Comparison of ENCODE assay signal across 10 mouse cellular contexts in the genomic region with DNA sequence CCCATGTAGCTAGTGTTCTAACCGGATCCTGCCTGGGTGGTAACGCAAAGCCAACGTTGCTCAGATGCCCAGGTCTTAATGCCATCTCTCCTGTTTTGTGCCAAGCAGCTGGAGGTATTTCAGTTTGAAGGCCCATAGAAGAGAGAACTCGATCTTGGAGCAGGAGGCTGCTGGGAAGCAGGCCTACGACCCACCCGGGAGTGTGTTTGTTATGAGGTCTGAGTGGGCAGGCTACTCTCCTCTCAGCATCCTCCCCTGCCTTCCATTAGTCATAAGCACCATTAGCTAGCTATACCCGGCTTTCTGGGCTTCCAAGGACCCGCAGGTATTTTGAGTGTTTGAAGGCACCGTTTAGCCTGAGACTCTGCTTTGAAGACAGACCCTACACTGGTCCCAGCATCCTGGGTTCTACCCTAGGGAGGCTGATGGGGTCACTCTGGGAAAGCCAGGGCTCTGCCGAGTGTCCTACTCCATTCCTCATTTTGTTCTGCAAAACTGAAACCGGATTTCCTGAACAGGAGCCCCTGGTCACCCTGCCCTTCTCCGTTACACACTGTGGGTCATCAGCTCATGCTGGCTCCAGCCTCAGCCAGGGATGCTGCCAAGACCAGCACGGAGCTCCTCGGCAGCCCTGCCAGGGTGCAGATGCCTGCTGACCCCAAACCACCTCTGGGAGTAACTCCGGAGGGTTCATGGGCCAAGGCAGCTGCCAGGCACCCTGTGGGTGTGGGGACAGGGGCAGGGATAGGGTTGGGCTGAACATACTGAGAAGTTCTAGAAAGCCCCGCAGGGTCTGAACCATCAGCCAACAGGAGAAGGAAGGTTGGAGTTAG. TPM values are rescaled to one million over a fixed set of nuclear protein-coding genes. Genes with fewer than 3 reads are reported as not detected.
DNase-seq lines count a peak whose midpoint lies in the region; ATAC-seq and TF ChIP-seq lines count a peak whose summit lies in the region.
"Had no signal": no experiment of that assay in that cellular context is flagged by ENCODE, and none has a peak within 500 bp of the region (broad histone marks: within the 10 kb centered on the region; RNA-seq: fewer than 3 reads in every experiment).

No protein-coding gene starts in this region.

- 57% methylated on average over 16 of the region's 16 CpGs for WGBS in lung, embryonic 16.5 days
- 55% methylated on average over 16 of the region's 16 CpGs for WGBS in forebrain, postnatal 0 days
- 68% methylated on average over 16 of the region's 16 CpGs for WGBS in hindbrain, embryonic 12.5 days
- WGBS in neural tube, embryonic 14.5 days = 55% methylated on average over 16 of the region's 16 CpGs

- no peak for TF ChIP-seq CTCF in forebrain, postnatal 0 days (IDR thresholded peaks at IDR 0.05; ENCODE audit: low read depth)

- ATAC-seq in lung, embryonic 16.5 days (ENCODE audit: low read depth) = no peak
- no peak for ATAC-seq in forebrain, postnatal 0 days
- ATAC-seq in hindbrain, embryonic 12.5 days (ENCODE audit: low FRiP score) = no peak
- no peak; the same call in 1 of the 2 replicates for ATAC-seq in neural tube, embryonic 14.5 days (ENCODE audit: low read depth)
- ATAC-seq: Patski had no signal

- DNase-seq in lung, adult 18-20 months = no peak
- DNase-seq in forebrain, postnatal 0 days = no peak
- no peak for DNase-seq in frontal cortex, postnatal 25 days (ENCODE audit: low spot score in 2 of 2)
- no peak for DNase-seq in ovary, postnatal 10 days (ENCODE audit: low spot score)
- no peak for DNase-seq in adrenal gland, adult (ENCODE audit: inconsistent age in 2 of 2, low spot score in 1 of 2)

- H3K4me2 ChIP-seq in lung, embryonic 16.5 days (ENCODE audit: low read depth, low read length) = peak overlapping the region; percentile 99; the same call in 1 of the 2 replicates
- peak overlapping the region; percentile 81 for H3K4me2 ChIP-seq in forebrain, postnatal 0 days (ENCODE audit: low read depth)
- H3K4me2 ChIP-seq in hindbrain, embryonic 12.5 days (replicated peaks) = peak overlapping the region; percentile 63
- H3K4me2 ChIP-seq in neural tube, embryonic 14.5 days (ENCODE audit: low read depth, low read length) = peak overlapping the region; percentile 74

- H3K27me3 ChIP-seq in lung, embryonic 16.5 days (ENCODE audit: control insufficient read depth, insufficient read depth, low read depth, low read length) = peaks cover 10% of the 10 kb centered on the region
- H3K27me3 ChIP-seq in forebrain, postnatal 0 days (ENCODE audit: insufficient read depth, low read length) = no peaks in the 10 kb centered on the region
- peaks cover 8% of the 10 kb centered on the region; the same call in 1 of the 2 replicates for H3K27me3 ChIP-seq in hindbrain, embryonic 12.5 days
- no peaks in the 10 kb centered on the region for H3K27me3 ChIP-seq in neural tube, embryonic 14.5 days (ENCODE audit: control insufficient read depth, insufficient read depth, low read length)

- H3K9ac ChIP-seq in lung, embryonic 16.5 days (ENCODE audit: low read length) = no peak overlapping the region
- peak overlapping the region; percentile 82 for H3K9ac ChIP-seq in forebrain, postnatal 0 days
- H3K9ac ChIP-seq in hindbrain, embryonic 12.5 days = peak overlapping the region; percentile 89
- H3K9ac ChIP-seq in neural tube, embryonic 14.5 days (replicated peaks; ENCODE audit: low read depth, low read length) = peak overlapping the region; percentile 88
- H3K9ac ChIP-seq: liver, embryonic 14.5 days had no signal

- H3K36me3 ChIP-seq in lung, embryonic 16.5 days (ENCODE audit: control insufficient read depth, insufficient read depth, low read length) = no peaks in the 10 kb centered on the region
- 0 out of 2 replicates have a peak, but pooled peaks cover 4% of the 10 kb centered on the region for H3K36me3 ChIP-seq in forebrain, postnatal 0 days (ENCODE audit: insufficient read depth)
- H3K36me3 ChIP-seq in hindbrain, embryonic 12.5 days = peaks cover 6% of the 10 kb centered on the region; the same call in 1 of the 2 replicates
- no peaks in the 10 kb centered on the region for H3K36me3 ChIP-seq in neural tube, embryonic 14.5 days (ENCODE audit: control insufficient read depth, insufficient read depth, low read length)

- H3K4me3 ChIP-seq in lung, embryonic 16.5 days (ENCODE audit: low read length) = peak overlapping the region; percentile 63
- H3K4me3 ChIP-seq in forebrain, postnatal 0 days (ENCODE audit: low read depth, low read length) = peak overlapping the region; percentile 45
- H3K4me3 ChIP-seq in hindbrain, embryonic 12.5 days = peak overlapping the region; percentile 50
- peak overlapping the region; percentile 34 for H3K4me3 ChIP-seq in neural tube, embryonic 14.5 days (ENCODE audit: low read depth, low read length)

- no peaks in the 10 kb centered on the region for H3K9me3 ChIP-seq in lung, embryonic 16.5 days (ENCODE audit: control insufficient read depth, low read length)
- H3K9me3 ChIP-seq in forebrain, postnatal 0 days (ENCODE audit: low read length) = no peaks in the 10 kb centered on the region
- H3K9me3 ChIP-seq in hindbrain, embryonic 12.5 days (replicated peaks) = no peaks in the 10 kb centered on the region
- H3K9me3 ChIP-seq in neural tube, embryonic 14.5 days (ENCODE audit: control insufficient read depth, low read length) = no peaks in the 10 kb centered on the region

- H3K27ac ChIP-seq in lung, embryonic 16.5 days (ENCODE audit: low read length) = no peak overlapping the region
- H3K27ac ChIP-seq in forebrain, postnatal 0 days (ENCODE audit: low read depth, low read length) = peak overlapping the region; percentile 100
- peak overlapping the region; percentile 99 for H3K27ac ChIP-seq in hindbrain, embryonic 12.5 days
- peak overlapping the region; percentile 100 for H3K27ac ChIP-seq in neural tube, embryonic 14.5 days (ENCODE audit: low read depth, low read length)
- H3K27ac ChIP-seq: liver, embryonic 14.5 days had no signal

- peaks cover 12% of the 10 kb centered on the region for H3K4me1 ChIP-seq in lung, embryonic 16.5 days (replicated peaks; ENCODE audit: control insufficient read depth, insufficient read depth, low read length)
- H3K4me1 ChIP-seq in forebrain, postnatal 0 days (ENCODE audit: insufficient read depth) = peaks cover 27% of the 10 kb centered on the region
- peaks cover 44% of the 10 kb centered on the region for H3K4me1 ChIP-seq in hindbrain, embryonic 12.5 days
- peaks cover 40% of the 10 kb centered on the region for H3K4me1 ChIP-seq in neural tube, embryonic 14.5 days (ENCODE audit: control insufficient read depth, insufficient read depth, low read length)

RNA-seq across cellular contexts. Expression of a gene that starts 40.6 kb away (rescaled TPM):
- polyA plus RNA-seq in lung, embryonic 16.5 days (2015; fragmentation: Nextera tagmentation; extraction: Ambion mirVana) = not detected in 2 replicates
- total RNA-seq in forebrain, postnatal 0 days (2014; rRNA removed) = not detected in 2 replicates
- not detected in 2 replicates for polyA plus RNA-seq in forebrain, postnatal 0 days (2015; fragmentation: Nextera tagmentation; extraction: Ambion mirVana)
- polyA plus RNA-seq in hindbrain, embryonic 12.5 days (2016; fragmentation: Nextera tagmentation; extraction: Ambion mirVana) = not detected in 2 replicates
- polyA plus RNA-seq in neural tube, embryonic 14.5 days (2014; fragmentation: Nextera tagmentation; extraction: Ambion mirVana) = 0.63 and 1.4 TPM in 2 replicates
- polyA plus RNA-seq: liver, embryonic 14.5 days; Patski had no signal
